ENCODE assay signal across 8 mouse cellular contexts in the genomic region with DNA sequence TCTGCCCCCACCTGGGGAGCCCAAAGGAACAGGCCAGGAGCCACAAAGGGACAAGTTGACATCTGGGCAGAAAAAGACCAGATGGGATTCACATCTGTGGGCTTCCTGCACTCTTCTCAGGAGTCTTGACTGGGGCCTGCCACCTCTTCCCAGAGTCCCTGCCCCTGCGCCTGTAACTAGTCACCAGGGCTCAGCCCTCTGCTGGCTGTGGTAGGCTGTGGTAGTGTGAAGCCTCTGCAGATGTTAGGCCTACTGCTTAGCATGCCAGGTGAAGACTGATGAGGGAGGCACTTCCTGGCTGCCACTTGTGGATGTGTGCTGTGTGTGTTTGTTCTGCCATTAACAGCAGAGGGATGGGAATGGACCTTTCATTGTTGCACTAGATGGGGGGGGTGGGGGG. TPM values are rescaled to one million over a fixed set of nuclear protein-coding genes. Genes with fewer than 3 reads are reported as not detected.
DNase-seq lines count a peak whose midpoint lies in the region; ATAC-seq and TF ChIP-seq lines count a peak whose summit lies in the region.

No protein-coding gene starts in this region.

- H3K4me2 ChIP-seq in kidney, embryonic 14.5 days (replicated peaks; ENCODE audit: low read depth, low read length): peak overlapping the region; percentile 63; the same call in 1 of the 2 replicates
- H3K4me2 ChIP-seq in hindbrain, postnatal 0 days (ENCODE audit: low read depth, low read length): peak overlapping the region; percentile 66
- H3K4me2 ChIP-seq in midbrain, postnatal 0 days (ENCODE audit: low read depth, low read length, poor library complexity, severe bottlenecking): peak overlapping the region; percentile 95

- peak overlapping the region; percentile 92; the same call in 1 of the 2 replicates for H3K9ac ChIP-seq in kidney, embryonic 14.5 days (ENCODE audit: low read depth, low read length)
- peak overlapping the region; percentile 95 for H3K9ac ChIP-seq in hindbrain, postnatal 0 days (replicated peaks; ENCODE audit: low read length)
- H3K9ac ChIP-seq in midbrain, postnatal 0 days (replicated peaks; ENCODE audit: low read length, poor library complexity, severe bottlenecking): peak overlapping the region; percentile 96

- no peak for DNase-seq in kidney, adult 9 months
- DNase-seq in hindbrain, postnatal 0 days (ENCODE audit: low spot score): no peak
- DNase-seq in midbrain, postnatal 0 days (ENCODE audit: low spot score): no peak
- no peak for DNase-seq in Muller cell, postnatal 12 days (ENCODE audit: inconsistent ontology term)
- DNase-seq in frontal cortex, postnatal 36 days (ENCODE audit: low spot score in 2 of 2): no peak
- no peak for DNase-seq in left cerebral cortex, postnatal 36 days (ENCODE audit: low spot score in 2 of 2)

- TF ChIP-seq POLR2A in bone marrow macrophage, adult 2 months (IDR thresholded peaks at IDR 0.05; ENCODE audit: borderline replicate concordance, low read depth, low read length): no peak

- H3K27me3 ChIP-seq in kidney, embryonic 14.5 days (ENCODE audit: control insufficient read depth, insufficient read depth, low read length): no peaks in the 10 kb centered on the region
- H3K27me3 ChIP-seq in hindbrain, postnatal 0 days (ENCODE audit: insufficient read depth, low read length): no peaks in the 10 kb centered on the region
- H3K27me3 ChIP-seq in midbrain, postnatal 0 days (ENCODE audit: insufficient read depth, low read length): no peaks in the 10 kb centered on the region

- peaks cover 22% of the 10 kb centered on the region; the same call in 1 of the 2 replicates for H3K4me1 ChIP-seq in kidney, embryonic 14.5 days (ENCODE audit: control insufficient read depth, insufficient read depth, low read length)
- H3K4me1 ChIP-seq in bone marrow macrophage, adult 2 months (ENCODE audit: control insufficient read depth, insufficient read depth, low read length): peaks cover 14% of the 10 kb centered on the region
- peaks cover 35% of the 10 kb centered on the region for H3K4me1 ChIP-seq in hindbrain, postnatal 0 days (ENCODE audit: insufficient read depth, low read length)
- peaks cover 26% of the 10 kb centered on the region for H3K4me1 ChIP-seq in midbrain, postnatal 0 days (ENCODE audit: insufficient read depth, low read length)

- ATAC-seq in kidney, embryonic 14.5 days (ENCODE audit: low FRiP score, low TSS enrichment): no peak
- no peak for ATAC-seq in hindbrain, postnatal 0 days
- no peak for ATAC-seq in midbrain, postnatal 0 days (ENCODE audit: low FRiP score)

- H3K36me3 ChIP-seq in kidney, embryonic 14.5 days (ENCODE audit: control insufficient read depth, insufficient read depth, low read length): peaks cover 32% of the 10 kb centered on the region
- peaks cover 28% of the 10 kb centered on the region for H3K36me3 ChIP-seq in hindbrain, postnatal 0 days (ENCODE audit: insufficient read depth, low read length)
- H3K36me3 ChIP-seq in midbrain, postnatal 0 days (ENCODE audit: insufficient read depth, low read length): peaks cover 33% of the 10 kb centered on the region

- no peak overlapping the region for H3K27ac ChIP-seq in kidney, embryonic 14.5 days (ENCODE audit: low read depth, low read length)
- H3K27ac ChIP-seq in bone marrow macrophage, adult 2 months (ENCODE audit: insufficient read depth, low read depth, low read length): no peak overlapping the region
- H3K27ac ChIP-seq in hindbrain, postnatal 0 days: no peak overlapping the region
- peak overlapping the region; percentile 96; the same call in 1 of the 2 replicates for H3K27ac ChIP-seq in midbrain, postnatal 0 days (ENCODE audit: low read depth, low read length)

- intact Hi-C loops in left cerebral cortex, postnatal 36 days (cut with DNase I): no loop called here

- H3K4me3 ChIP-seq in kidney, embryonic 14.5 days (ENCODE audit: low read length): peak overlapping the region; percentile 59; the same call in 1 of the 2 replicates
- peak overlapping the region; percentile 93 for H3K4me3 ChIP-seq in bone marrow macrophage, adult 2 months (ENCODE audit: insufficient read depth, low read length)
- H3K4me3 ChIP-seq in hindbrain, postnatal 0 days (ENCODE audit: low read length): peak overlapping the region; percentile 81
- peak overlapping the region; percentile 84 for H3K4me3 ChIP-seq in midbrain, postnatal 0 days (ENCODE audit: low read depth, low read length)

- TF ChIP-seq CTCF in bone marrow macrophage, adult 2 months (IDR thresholded peaks at IDR 0.05; ENCODE audit: low read depth, low read length): no peak
- peak; percentile 58 for TF ChIP-seq CTCF in hindbrain, postnatal 0 days (IDR thresholded peaks at IDR 0.05; ENCODE audit: low read depth)
- TF ChIP-seq CTCF in midbrain, postnatal 0 days (IDR thresholded peaks at IDR 0.05): peak; percentile 59

- 44% methylated on average over 1 of the region's 1 CpGs for WGBS in kidney, embryonic 14.5 days
- WGBS in hindbrain, postnatal 0 days: 33% methylated on average over 1 of the region's 1 CpGs
- WGBS in midbrain, postnatal 0 days: 23% methylated on average over 1 of the region's 1 CpGs

- H3K9me3 ChIP-seq in kidney, embryonic 14.5 days (ENCODE audit: control insufficient read depth, low read length): no peaks in the 10 kb centered on the region
- H3K9me3 ChIP-seq in hindbrain, postnatal 0 days (ENCODE audit: low read length): no peaks in the 10 kb centered on the region
- no peaks in the 10 kb centered on the region for H3K9me3 ChIP-seq in midbrain, postnatal 0 days (ENCODE audit: low read length)

RNA-seq across cellular contexts. Expression of a gene that starts 1.7 kb away (rescaled TPM):
- 27.4 and 36.3 TPM in 2 replicates for polyA plus RNA-seq in kidney, embryonic 14.5 days (2014; fragmentation: Nextera tagmentation; extraction: Ambion mirVana)
- 81.0 and 87.3 TPM in 2 replicates for polyA plus RNA-seq in bone marrow macrophage, adult 2 months (2012; ENCODE audit: insufficient read depth, insufficient read length, missing spikeins)
- total RNA-seq in hindbrain, postnatal 0 days (2014; rRNA removed): 58.2 and 64.9 TPM in 2 replicates
- polyA plus RNA-seq in hindbrain, postnatal 0 days (2015; fragmentation: Nextera tagmentation; extraction: Ambion mirVana): 25.5 and 31.3 TPM in 2 replicates
- total RNA-seq in midbrain, postnatal 0 days (2014; rRNA removed): 37.2 and 39.3 TPM in 2 replicates
- 28.0 and 29.6 TPM in 2 replicates for polyA plus RNA-seq in midbrain, postnatal 0 days (2015; fragmentation: Nextera tagmentation; extraction: Ambion mirVana)
- 10 to 100 TPM; 33.4 to 36.4 TPM for total RNA-seq in left cerebral cortex, postnatal 36 days (2021)

RNA-seq across cellular contexts. Expression of a gene that starts 5.5 kb away (rescaled TPM):
- polyA plus RNA-seq in kidney, embryonic 14.5 days (2014; fragmentation: Nextera tagmentation; extraction: Ambion mirVana): 12.5 and 13.7 TPM in 2 replicates
- polyA plus RNA-seq in bone marrow macrophage, adult 2 months (2012; ENCODE audit: insufficient read depth, insufficient read length, missing spikeins): 5.8 and 6.8 TPM in 2 replicates
- 25.2 and 36.6 TPM in 2 replicates for total RNA-seq in hindbrain, postnatal 0 days (2014; rRNA removed)
- 21.9 and 22.8 TPM in 2 replicates for polyA plus RNA-seq in hindbrain, postnatal 0 days (2015; fragmentation: Nextera tagmentation; extraction: Ambion mirVana)
- 30.2 and 34.8 TPM in 2 replicates for total RNA-seq in midbrain, postnatal 0 days (2014; rRNA removed)
- 24.6 and 25.4 TPM in 2 replicates for polyA plus RNA-seq in midbrain, postnatal 0 days (2015; fragmentation: Nextera tagmentation; extraction: Ambion mirVana)
- 10 to 100 TPM; 15.3 to 15.7 TPM for total RNA-seq in left cerebral cortex, postnatal 36 days (2021)

RNA-seq across cellular contexts. Expression of a gene that starts 9.6 kb away (rescaled TPM):
- 1.1 and 1.4 TPM in 2 replicates for polyA plus RNA-seq in kidney, embryonic 14.5 days (2014; fragmentation: Nextera tagmentation; extraction: Ambion mirVana)
- not detected in 2 replicates for polyA plus RNA-seq in bone marrow macrophage, adult 2 months (2012; ENCODE audit: insufficient read depth, insufficient read length, missing spikeins)
- total RNA-seq in hindbrain, postnatal 0 days (2014; rRNA removed): 0.25 TPM in 1 of 2 replicates, not detected in the other
- polyA plus RNA-seq in hindbrain, postnatal 0 days (2015; fragmentation: Nextera tagmentation; extraction: Ambion mirVana): 0.39 and 0.62 TPM in 2 replicates
- 0.28 TPM in 1 of 2 replicates, not detected in the other for total RNA-seq in midbrain, postnatal 0 days (2014; rRNA removed)
- polyA plus RNA-seq in midbrain, postnatal 0 days (2015; fragmentation: Nextera tagmentation; extraction: Ambion mirVana): 0.39 and 0.56 TPM in 2 replicates
- under 1 TPM; 0.32 to 0.45 TPM for total RNA-seq in left cerebral cortex, postnatal 36 days (2021)

RNA-seq across cellular contexts. Expression of a gene that starts 21.9 kb away (rescaled TPM):
- polyA plus RNA-seq in kidney, embryonic 14.5 days (2014; fragmentation: Nextera tagmentation; extraction: Ambion mirVana): 24.9 and 28.7 TPM in 2 replicates
- 6.8 and 11.9 TPM in 2 replicates for polyA plus RNA-seq in bone marrow macrophage, adult 2 months (2012; ENCODE audit: insufficient read depth, insufficient read length, missing spikeins)
- total RNA-seq in hindbrain, postnatal 0 days (2014; rRNA removed): 79.7 and 101 TPM in 2 replicates
- 50.4 and 51.0 TPM in 2 replicates for polyA plus RNA-seq in hindbrain, postnatal 0 days (2015; fragmentation: Nextera tagmentation; extraction: Ambion mirVana)
- total RNA-seq in midbrain, postnatal 0 days (2014; rRNA removed): 84.7 and 101 TPM in 2 replicates
- 52.8 and 55.6 TPM in 2 replicates for polyA plus RNA-seq in midbrain, postnatal 0 days (2015; fragmentation: Nextera tagmentation; extraction: Ambion mirVana)
- total RNA-seq in left cerebral cortex, postnatal 36 days (2021): 10 to 100 TPM; 38.3 to 40.0 TPM

RNA-seq across cellular contexts. Expression of a gene that starts 38.4 kb away (rescaled TPM):
- polyA plus RNA-seq in kidney, embryonic 14.5 days (2014; fragmentation: Nextera tagmentation; extraction: Ambion mirVana): 0.16 and 0.45 TPM in 2 replicates
- polyA plus RNA-seq in bone marrow macrophage, adult 2 months (2012; ENCODE audit: insufficient read depth, insufficient read length, missing spikeins): 0.62 and 1.4 TPM in 2 replicates
- 0.32 and 0.42 TPM in 2 replicates for total RNA-seq in hindbrain, postnatal 0 days (2014; rRNA removed)
- polyA plus RNA-seq in hindbrain, postnatal 0 days (2015; fragmentation: Nextera tagmentation; extraction: Ambion mirVana): 0.13 and 0.47 TPM in 2 replicates
- 0.76 and 0.88 TPM in 2 replicates for total RNA-seq in midbrain, postnatal 0 days (2014; rRNA removed)
- 0.36 and 0.73 TPM in 2 replicates for polyA plus RNA-seq in midbrain, postnatal 0 days (2015; fragmentation: Nextera tagmentation; extraction: Ambion mirVana)
- total RNA-seq in left cerebral cortex, postnatal 36 days (2021): under 1 TPM in 1 of 2 experiments, not detected in 1; 0.77 TPM
